Mouse (Mus musculus) hindbrain, embryonic 16.5 days (tissue): ENCODE measurements around the gene Trappc13. TPM values are rescaled to one million over a fixed set of nuclear protein-coding genes. Genes with fewer than 3 reads are reported as not detected.
"Not testable (repeated sequence)": the region's sequence is repeated elsewhere in the genome, so short reads cannot be mapped to it uniquely, and the experiment has no call there.

Experiments used
- ATAC-seq: fragments of 200-750 bp; cut with Nextera tagmentation; 2 replicates; pipeline ENCODE4 v1.8.0; 2017; ENCODE audit warnings: moderate TSS enrichment, moderate library complexity
- H3K27ac ChIP-seq: fragments of 300-500 bp; sonication (generic); 2 replicates; pipeline ENCODE4 v1.5.1; 2014; ENCODE audit warnings: low read depth, mild to moderate bottlenecking, control low read depth, low read length, moderate library complexity
- H3K27me3 ChIP-seq: fragments of 300-500 bp; sonication (generic); replicated peaks from 2 replicates; pipeline ENCODE4 v1.6.1; 2014; ENCODE audit warnings: low read length; ENCODE audit not compliant: control insufficient read depth, insufficient read depth
- H3K36me3 ChIP-seq: fragments of 300-500 bp; sonication (generic); 2 replicates; pipeline ENCODE4 v1.6.1; 2014; ENCODE audit warnings: mild to moderate bottlenecking, low read length, moderate library complexity, mixed read lengths; ENCODE audit not compliant: control insufficient read depth, insufficient read depth
- H3K4me1 ChIP-seq: fragments of 300-500 bp; sonication (generic); 2 replicates; pipeline ENCODE4 v1.6.1; 2014; ENCODE audit warnings: low read depth, low read length; ENCODE audit not compliant: control insufficient read depth, insufficient read depth
- H3K4me2 ChIP-seq: fragments of 300-500 bp; sonication (generic); 2 replicates; pipeline ENCODE4 v1.6.1; 2014; ENCODE audit warnings: mild to moderate bottlenecking, low read length, control low read depth, moderate library complexity
- H3K4me3 ChIP-seq: fragments of 300-500 bp; sonication (generic); 2 replicates; pipeline ENCODE4 v1.5.1; 2014; ENCODE audit warnings: mild to moderate bottlenecking, low read length, control low read depth, moderate library complexity
- H3K9ac ChIP-seq: fragments of 300-500 bp; sonication (generic); 2 replicates; pipeline ENCODE4 v1.6.1; 2014; ENCODE audit warnings: low read depth, mild to moderate bottlenecking, control low read depth, low read length, moderate library complexity
- H3K9me3 ChIP-seq: fragments of 300-500 bp; sonication (generic); 2 replicates; pipeline ENCODE4 v1.6.1; 2014; ENCODE audit warnings: mild to moderate bottlenecking, low read length, moderate library complexity; ENCODE audit not compliant: control insufficient read depth
- WGBS: fragments of 180-500 bp; shearing (Covaris S2); extraction: QIAGEN DNeasy Blood & Tissue Kit; methylation state at CpG from one replicate; pipeline ENCODE4 v1.1.7; 2014; 5-methylcytosine and 5-hydroxymethylcytosine counted together
- polyA plus RNA-seq: library from polyadenylated mRNA; unstranded; fragments of >200 nt; fragmentation: Nextera tagmentation; extraction: Ambion mirVana; gene quantifications from 2 replicates; pipeline ENCODE4 v1.2.1, GENCODE M21; 2015

The Trappc13 gene
- polyA plus RNA-seq = 55.0 and 55.3 TPM in 2 replicates

DNA sequence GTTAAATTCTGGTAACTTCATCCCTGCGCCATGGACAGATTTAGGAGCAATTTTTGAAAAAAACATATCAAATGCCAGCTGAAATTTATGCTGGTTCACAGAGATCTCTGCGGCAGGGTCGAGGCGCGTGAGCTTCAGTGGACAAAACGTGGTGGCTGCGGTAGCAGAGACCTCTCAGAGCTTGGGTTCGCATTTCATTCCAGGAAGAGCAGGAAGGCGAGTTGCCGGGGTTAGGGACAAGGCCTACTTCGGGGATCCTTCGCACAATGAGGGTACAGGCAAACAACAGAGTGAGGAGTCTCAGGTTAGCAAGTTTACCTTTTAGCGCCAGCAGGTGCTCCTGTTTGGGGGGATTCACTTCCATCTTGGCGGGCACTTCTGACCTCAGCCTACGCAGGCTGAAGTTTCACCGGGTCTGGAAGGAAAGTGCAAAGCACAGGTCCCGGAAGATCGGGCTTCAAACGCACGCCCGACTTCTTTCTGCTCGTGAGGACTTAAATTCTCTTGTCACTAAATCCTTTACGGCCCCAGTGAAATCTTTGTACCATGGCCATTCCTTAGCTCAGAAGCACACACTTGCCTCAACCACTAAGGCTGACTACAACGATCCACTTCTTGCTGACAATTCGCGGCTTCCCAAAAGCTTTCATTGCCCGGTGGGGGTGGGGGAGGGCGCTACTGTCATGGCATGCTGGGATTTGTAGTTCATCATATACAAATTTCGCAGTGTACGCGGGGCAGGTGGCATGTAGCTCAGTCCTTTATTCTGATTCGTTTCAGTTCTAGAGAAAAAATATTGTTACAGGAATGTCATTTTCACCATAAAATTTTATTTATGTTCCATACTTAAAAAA is at the start of gene Trappc13:
TSS of gene Trappc13 (minus strand) at position 674 of the 854 bp plus-strand sequence.
- Histone ChIP-seq H3K27me3 (no peaks in the 10 kb centered on the region), H3K9me3 (no peaks in the 10 kb centered on the region), H3K4me2 (peak within 1 kb of the TSS; percentile 75), H3K36me3 (no peaks in the 10 kb centered on the region), H3K4me3 (peak within 1 kb of the TSS; percentile 82), H3K27ac (peak within 1 kb of the TSS; percentile 85), H3K4me1 (peaks cover 13% of the 10 kb centered on the region), H3K9ac (peak within 1 kb of the TSS; percentile 97)
- peak; percentile 95 for ATAC-seq
- under 1% methylated on average over 32 of the region's 32 CpGs for WGBS

DNA sequence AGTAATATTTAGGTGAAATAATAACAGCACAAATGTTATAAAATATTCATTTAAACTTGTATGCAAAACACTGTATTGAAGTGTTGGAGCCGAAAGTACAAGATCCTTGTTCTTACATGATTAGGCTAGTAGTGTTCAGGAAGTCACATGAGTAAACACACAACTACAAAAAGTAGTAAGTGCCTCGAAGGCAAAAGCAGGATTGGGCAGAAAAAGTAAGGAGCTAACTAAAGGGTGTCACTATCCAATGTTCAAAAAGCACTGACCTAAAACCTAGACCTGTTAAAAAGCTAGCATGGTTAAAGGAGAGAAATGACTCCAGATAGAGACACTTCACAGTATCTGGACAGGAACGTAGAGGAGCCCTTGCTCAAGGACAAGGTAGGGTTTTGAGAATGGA is 49.2 kb upstream of the Trappc13 start:
- peak overlapping the region; percentile 63 for H3K4me3 ChIP-seq
- ATAC-seq = no peak
- H3K9ac ChIP-seq = no peak overlapping the region

DNA sequence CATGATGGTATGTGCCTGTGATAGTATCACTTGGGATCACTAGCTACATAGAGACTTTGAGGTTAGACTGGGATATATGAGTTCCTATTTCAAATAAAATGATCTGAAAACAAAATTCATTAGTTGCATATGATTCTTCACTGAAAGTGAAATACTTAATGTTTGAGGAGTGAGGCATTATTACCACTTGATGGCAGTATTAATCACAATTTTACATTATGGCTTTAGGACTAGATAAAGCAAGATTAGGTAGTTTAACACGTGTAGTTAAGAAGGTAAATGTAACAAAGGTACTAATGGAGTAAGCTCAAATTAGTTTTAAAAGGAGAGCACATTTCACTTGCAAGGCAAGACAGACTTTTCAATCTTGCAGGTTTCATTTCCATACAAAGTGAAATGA is 26.0 kb upstream of the Trappc13 start:
- ATAC-seq = no peak
- Histone ChIP-seq H3K4me1 (no peaks in the 10 kb centered on the region), H3K27me3 (no peaks in the 10 kb centered on the region), H3K36me3 (peaks cover 5% of the 10 kb centered on the region; the same call in 1 of the 2 replicates), H3K27ac (no peak overlapping the region), H3K4me2 (no peak overlapping the region), H3K9ac (no peak overlapping the region), H3K4me3 (no peak overlapping the region), H3K9me3 (no peaks in the 10 kb centered on the region)
- WGBS = 59% methylated on average over 1 of the region's 1 CpGs

More for the DNA sequence above, 49.2 kb upstream of the Trappc13 start:
- Histone ChIP-seq H3K27me3 (no peaks in the 10 kb centered on the region), H3K27ac (no peak overlapping the region), H3K4me1 (peaks cover 12% of the 10 kb centered on the region), H3K9me3 (no peaks in the 10 kb centered on the region), H3K4me2 (peak overlapping the region; percentile 76), H3K36me3 (no peaks in the 10 kb centered on the region)
- 72% methylated on average over 3 of the region's 3 CpGs for WGBS

DNA sequence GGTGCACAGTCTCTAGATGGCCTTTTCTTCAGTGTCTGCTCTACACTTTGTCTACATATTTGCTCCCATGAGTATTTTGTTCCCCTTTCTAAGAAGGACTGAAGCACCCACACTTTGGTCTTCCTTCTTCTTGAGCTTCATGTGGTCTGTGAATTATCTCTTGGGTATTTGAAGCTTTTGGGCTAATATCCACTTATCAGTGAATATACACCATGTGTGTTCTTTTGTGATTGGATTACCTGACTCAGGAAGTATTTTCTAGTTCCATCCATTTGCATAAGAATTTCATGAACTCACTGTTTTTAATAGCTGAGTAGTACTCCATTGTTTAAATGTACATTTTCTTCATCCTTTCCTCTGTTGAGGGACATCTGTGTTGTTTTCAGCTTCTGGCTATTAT is 17.6 kb upstream of the Trappc13 start:
- not testable (repeated sequence) for ATAC-seq, H3K9ac ChIP-seq, H3K27me3 ChIP-seq, H3K9me3 ChIP-seq, H3K27ac ChIP-seq, H3K4me2 ChIP-seq, H3K4me3 ChIP-seq, H3K4me1 ChIP-seq
- H3K36me3 ChIP-seq = peaks cover 10% of the 10 kb centered on the region

DNA sequence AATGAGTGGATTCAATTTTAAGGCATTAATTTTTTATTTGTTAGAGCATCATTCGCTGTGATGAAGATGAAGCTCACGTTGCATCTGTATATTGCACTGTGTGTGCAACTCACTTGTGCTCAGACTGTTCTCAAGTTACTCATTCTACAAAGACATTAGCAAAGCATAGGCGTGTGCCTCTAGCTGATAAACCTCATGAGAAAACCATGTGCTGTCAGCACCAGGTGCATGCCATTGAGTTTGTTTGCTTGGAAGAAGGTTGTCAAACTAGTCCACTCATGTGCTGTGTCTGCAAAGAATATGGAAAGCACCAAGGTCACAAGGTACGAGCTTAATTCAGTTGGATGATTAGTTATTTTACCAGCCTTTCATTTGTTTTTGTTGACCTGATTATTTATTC is 9.1 kb upstream of the Trappc13 start:
- Histone ChIP-seq H3K9me3 (no peaks in the 10 kb centered on the region), H3K27me3 (no peaks in the 10 kb centered on the region), H3K36me3 (peaks cover 13% of the 10 kb centered on the region), H3K27ac (no peak overlapping the region), H3K9ac (no peak overlapping the region), H3K4me1 (no peaks in the 10 kb centered on the region), H3K4me2 (no peak overlapping the region), H3K4me3 (no peak overlapping the region)
- no peak for ATAC-seq
- WGBS = 96% methylated on average over 4 of the region's 4 CpGs

DNA sequence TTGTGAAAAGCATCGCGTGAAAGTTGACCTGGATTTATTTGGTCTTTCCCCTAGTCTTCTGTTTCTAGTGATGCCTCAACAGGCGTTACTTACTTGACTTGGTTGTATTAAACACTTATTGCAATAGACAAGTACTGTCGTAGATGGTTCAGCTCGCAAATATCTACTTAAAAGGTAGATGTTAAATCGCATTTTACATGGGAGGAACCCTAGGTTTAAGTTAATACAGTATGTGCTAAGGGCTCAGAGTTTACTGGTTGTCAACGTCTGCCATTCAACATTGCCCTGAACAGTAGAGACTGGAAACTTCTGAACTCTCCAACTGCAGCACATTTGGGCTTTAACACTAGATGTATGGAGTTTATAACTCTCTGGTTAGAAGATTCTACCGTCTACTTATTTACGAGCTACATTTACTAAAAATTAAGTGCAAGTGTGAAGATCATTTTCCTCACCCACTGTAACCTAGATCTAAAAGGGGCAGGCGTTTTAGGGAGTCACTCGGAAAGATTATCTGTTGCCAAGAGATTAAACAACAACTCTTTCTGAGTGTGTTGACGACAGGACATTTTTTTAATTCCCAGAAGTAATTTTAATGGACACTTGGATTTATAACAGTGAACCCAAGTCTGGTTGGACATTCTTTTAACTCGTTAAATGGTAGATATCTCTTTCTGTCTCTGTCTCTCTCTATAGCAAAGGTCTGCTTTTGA is 1.1 kb upstream of the Trappc13 start:
- ATAC-seq = no peak
- 25% methylated on average over 13 of the region's 13 CpGs for WGBS

DNA sequence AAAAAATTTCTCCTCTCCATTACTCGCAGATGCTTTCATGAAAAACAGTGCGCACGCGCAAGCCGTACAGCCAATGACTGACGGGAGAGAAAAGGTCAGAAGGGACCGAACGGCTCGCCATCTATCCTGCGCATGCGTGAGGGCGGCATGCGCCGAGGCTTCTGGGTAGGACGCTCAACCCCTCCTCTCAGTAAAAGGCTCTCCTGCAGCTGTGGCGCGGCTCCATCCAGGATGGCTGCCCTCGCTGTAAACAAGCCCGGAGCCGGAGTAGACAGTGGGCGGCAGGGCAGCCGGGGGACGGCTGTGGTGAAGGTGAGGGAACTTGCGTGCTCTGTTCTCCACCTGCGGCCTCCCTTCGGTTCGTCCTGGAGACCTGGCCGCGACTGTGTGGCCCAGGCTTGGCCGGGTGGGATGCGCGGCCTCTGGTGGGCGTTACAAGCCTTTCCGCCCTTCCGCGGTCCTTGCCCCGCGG is 417 bp upstream of the Trappc13 start, which contains the start of gene Trim23:
TSS of gene Trim23 (plus strand) at position 148 of the 472 bp plus-strand sequence.
- Histone ChIP-seq H3K27me3 (no peaks in the 10 kb centered on the region), H3K4me3 (peak within 1 kb of the TSS; percentile 82), H3K4me2 (peak within 1 kb of the TSS; percentile 75), H3K9ac (peak within 1 kb of the TSS; percentile 97), H3K4me1 (peaks cover 13% of the 10 kb centered on the region), H3K36me3 (no peaks in the 10 kb centered on the region), H3K9me3 (no peaks in the 10 kb centered on the region), H3K27ac (peak within 1 kb of the TSS; percentile 85)
- 1% methylated on average over 38 of the region's 38 CpGs for WGBS
- peak; percentile 98 for ATAC-seq

More for the DNA sequence above, 1.1 kb upstream of the Trappc13 start:
- Histone ChIP-seq H3K4me3 (peak overlapping the region; percentile 82), H3K27ac (peak overlapping the region; percentile 85), H3K27me3 (no peaks in the 10 kb centered on the region), H3K9ac (peak overlapping the region; percentile 97), H3K36me3 (no peaks in the 10 kb centered on the region), H3K9me3 (no peaks in the 10 kb centered on the region), H3K4me2 (peak overlapping the region; percentile 75), H3K4me1 (peaks cover 13% of the 10 kb centered on the region)

DNA sequence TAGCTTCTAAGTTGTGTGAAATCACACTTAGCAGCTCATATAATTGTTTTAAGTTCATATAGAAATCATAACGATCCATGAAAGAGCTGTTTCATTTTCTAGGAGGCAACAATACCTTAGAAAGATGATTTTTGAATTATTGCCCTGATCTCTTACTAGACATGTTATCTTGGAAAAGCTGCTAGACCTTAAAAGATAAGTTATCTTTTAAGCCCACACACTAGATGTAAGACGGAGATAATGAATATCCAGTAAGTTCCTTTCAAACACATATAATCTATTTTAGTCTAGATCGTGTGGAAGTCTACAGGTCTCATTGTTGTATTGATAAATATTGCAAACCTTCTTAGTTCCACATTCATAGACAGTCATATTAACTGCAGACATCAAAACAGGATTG is 1.4 kb downstream of the Trappc13 start:
- no peak for ATAC-seq
- peak overlapping the region; percentile 54 for H3K4me2 ChIP-seq
- peak overlapping the region; percentile 28; the same call in 1 of the 2 replicates for H3K4me3 ChIP-seq
- H3K4me1 ChIP-seq = peaks cover 13% of the 10 kb centered on the region
- no peaks in the 10 kb centered on the region for H3K27me3 ChIP-seq
- H3K9ac ChIP-seq = no peak overlapping the region
- WGBS = 81% methylated on average over 3 of the region's 3 CpGs
- no peaks in the 10 kb centered on the region for H3K36me3 ChIP-seq
- no peaks in the 10 kb centered on the region for H3K9me3 ChIP-seq
- no peak overlapping the region for H3K27ac ChIP-seq

DNA sequence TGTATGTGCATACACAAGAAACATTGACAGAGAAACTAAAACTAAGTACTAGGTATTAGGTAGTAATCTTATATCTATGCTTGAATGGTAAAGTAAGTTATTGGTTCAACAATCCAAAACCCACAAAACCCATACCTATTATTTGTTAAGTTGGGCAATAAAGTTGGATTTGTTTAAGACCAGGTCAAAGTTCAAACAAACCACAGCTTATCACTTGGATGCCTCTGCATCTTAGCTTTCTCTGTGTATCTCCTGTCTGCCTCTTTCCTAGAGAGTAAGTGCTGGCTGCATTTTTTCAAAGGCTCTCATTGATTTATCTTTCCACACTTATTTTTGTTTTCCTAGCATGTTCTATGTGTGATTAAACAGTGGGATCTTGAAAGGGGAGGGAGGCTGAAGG is 5.8 kb downstream of the Trappc13 start:
- no peaks in the 10 kb centered on the region for H3K27me3 ChIP-seq
- ATAC-seq = no peak

More for the DNA sequence above, 5.8 kb downstream of the Trappc13 start:
- Histone ChIP-seq H3K4me1 (peaks cover 8% of the 10 kb centered on the region), H3K9ac (no peak overlapping the region), H3K9me3 (peaks cover 3% of the 10 kb centered on the region), H3K4me3 (no peak overlapping the region), H3K27ac (no peak overlapping the region), H3K36me3 (peaks cover 10% of the 10 kb centered on the region), H3K4me2 (no peak overlapping the region)
